Mouse (Mus musculus): Measurements from ENCODE around the gene Scgb2b24.

Gene Scgb2b24

GRCm38 (mm10) chr7:33739212-33739611, at the start of gene Scgb2b24:
TSS of gene Scgb2b24 (minus strand) at chr7:33739312.
- no peak for DNase-seq

GRCm38 (mm10) chr7:33743499-33743898, 4.4 kb upstream of the Scgb2b24 start, which contains the start of gene Scgb1b24:
TSS of gene Scgb1b24 (plus strand) at chr7:33743799.
- no peak for DNase-seq

GRCm38 (mm10) chr7:33689864-33690263, 49.2 kb downstream of the Scgb2b24 start:
- DNase-seq, result no peak

All from cerebellum, adult 8-10 months (tissue).